Mouse (Mus musculus) heart, postnatal 0 days (tissue): Measurements from ENCODE around the gene Cd7.

ENCODE experiments used
- CTCF ChIP-seq: IDR thresholded peaks from 2 replicates; pipeline ENCODE4 v1.5.1; 2016; ENCODE audit warnings: antibody characterized with exemption, control low read depth, low read depth
- EP300 ChIP-seq: IDR thresholded peaks from 2 replicates; pipeline ENCODE4 v1.6.1; 2016; ENCODE audit warnings: antibody characterized with exemption, low read depth

- TF ChIP-seq CTCF (peak; percentile 91), EP300 (no peak)
These were observed 21.5 kb downstream of the Cd7 start for GRCm38 (mm10) chr11:121017703-121018102.
